Mouse (Mus musculus): ENCODE data around the gene Ltbp4. TPM values are rescaled to one million over a fixed set of nuclear protein-coding genes. Genes with fewer than 3 reads are reported as not detected.

The Ltbp4 gene
- total RNA-seq (2023; ENCODE audit: inconsistent age): 0.87 to 0.97 TPM (median 0.93 TPM) in 4 replicates

GRCm38 (mm10) chr7:27337175-27337853 lies at the start of gene Ltbp4:
Gene Ltbp4 (minus strand): TSS chr7:27337692.

GRCm38 (mm10) chr7:27356861-27357594 lies 19.5 kb upstream of the Ltbp4 start, which contains the start of gene Gm20479:
Gene Gm20479 (minus strand): TSS chr7:27357419.

GRCm38 (mm10) chr7:27355745-27356240 lies 18.3 kb upstream of the Ltbp4 start, which contains the start of gene Shkbp1:
Gene Shkbp1 (minus strand): TSS chr7:27356019.

GRCm38 (mm10) chr7:27258205-27258899 lies 79.1 kb downstream of the Ltbp4 start, which contains the start of gene Numbl:
Gene Numbl (plus strand): TSS chr7:27258433.

Other genes with a start within 250 kb of the Ltbp4 start
- not detected in 4 replicates for gene Cyp2f2, start 217.8 kb downstream of the Ltbp4 start, total RNA-seq (2023; ENCODE audit: inconsistent age)
- not detected in 4 replicates for gene Cyp2t4, start 184.0 kb downstream of the Ltbp4 start, total RNA-seq (2023; ENCODE audit: inconsistent age)
- gene Egln2, start 170.9 kb downstream of the Ltbp4 start, total RNA-seq (2023; ENCODE audit: inconsistent age): 226 to 254 TPM (median 243 TPM) in 4 replicates
- 167 to 187 TPM (median 176 TPM) in 4 replicates for gene Rab4b, start 158.8 kb downstream of the Ltbp4 start, total RNA-seq (2023; ENCODE audit: inconsistent age)
- gene Gm21983, start 156.6 kb downstream of the Ltbp4 start, total RNA-seq (2023; ENCODE audit: inconsistent age): not detected in 4 replicates
- 0.57 to 1.5 TPM (median 0.90 TPM) in 3 of 4 replicates, not detected in the other for gene Mia, start 156.5 kb downstream of the Ltbp4 start, total RNA-seq (2023; ENCODE audit: inconsistent age)
- gene BC024978, start 141.9 kb downstream of the Ltbp4 start, total RNA-seq (2023; ENCODE audit: inconsistent age): 15.0 to 18.0 TPM (median 16.3 TPM) in 4 replicates
- 98.7 to 129 TPM (median 118 TPM) in 4 replicates for gene Snrpa, start 141.4 kb downstream of the Ltbp4 start, total RNA-seq (2023; ENCODE audit: inconsistent age)
- gene Itpkc, start 109.0 kb downstream of the Ltbp4 start, total RNA-seq (2023; ENCODE audit: inconsistent age): 16.9 to 22.1 TPM (median 20.3 TPM) in 4 replicates
- gene Coq8b, start 104.7 kb downstream of the Ltbp4 start, total RNA-seq (2023; ENCODE audit: inconsistent age): 25.8 to 31.0 TPM (median 27.4 TPM) in 4 replicates
- gene Numbl, start 79.3 kb downstream of the Ltbp4 start, total RNA-seq (2023; ENCODE audit: inconsistent age): 1.4 to 3.2 TPM (median 1.6 TPM) in 4 replicates
- gene Shkbp1, start 18.3 kb upstream of the Ltbp4 start, total RNA-seq (2023; ENCODE audit: inconsistent age): 87.2 to 119 TPM (median 99.9 TPM) in 4 replicates
- gene Gm20479, start 19.7 kb upstream of the Ltbp4 start, total RNA-seq (2023; ENCODE audit: inconsistent age): not detected in 4 replicates
- gene Sptbn4, start 110.0 kb upstream of the Ltbp4 start, total RNA-seq (2023; ENCODE audit: inconsistent age): 0.16 to 0.55 TPM (median 0.27 TPM) in 3 of 4 replicates, not detected in the other
- gene Blvrb, start 110.3 kb upstream of the Ltbp4 start, total RNA-seq (2023; ENCODE audit: inconsistent age): 75.0 to 85.2 TPM (median 79.0 TPM) in 4 replicates
- 14.7 to 18.5 TPM (median 17.4 TPM) in 4 replicates for gene Sertad3, start 136.1 kb upstream of the Ltbp4 start, total RNA-seq (2023; ENCODE audit: inconsistent age)
- gene Sertad1, start 149.2 kb upstream of the Ltbp4 start, total RNA-seq (2023; ENCODE audit: inconsistent age): 31.6 to 37.1 TPM (median 34.2 TPM) in 4 replicates
- 0.19 to 0.54 TPM (median 0.30 TPM) in 4 replicates for gene Prx, start 161.6 kb upstream of the Ltbp4 start, total RNA-seq (2023; ENCODE audit: inconsistent age)
- gene Hipk4, start 185.6 kb upstream of the Ltbp4 start, total RNA-seq (2023; ENCODE audit: inconsistent age): not detected in 4 replicates
- 68.5 to 87.0 TPM (median 74.4 TPM) in 4 replicates for gene Pld3, start 215.5 kb upstream of the Ltbp4 start, total RNA-seq (2023; ENCODE audit: inconsistent age)
- gene 2310022A10Rik, start 215.5 kb upstream of the Ltbp4 start, total RNA-seq (2023; ENCODE audit: inconsistent age): 20.9 to 32.4 TPM (median 26.2 TPM) in 4 replicates

Data from B cell, adult (primary cell).